Mouse (Mus musculus): ENCODE measurements around the gene Ccdc34.

- TF ChIP-seq CTCF (conservative IDR thresholded peaks at IDR 0.05; ENCODE audit: insufficient read depth, insufficient read length, low read depth, low read length) (no peak), POLR2A (IDR thresholded peaks at IDR 0.05; ENCODE audit: low read depth, low read length) (no peak)
Observed at GRCm38 (mm10) chr2:109976181-109976580, 41.4 kb upstream of the Ccdc34 start.
